Mouse (Mus musculus) cerebellum, postnatal 25 days (tissue): Measurements from ENCODE around the gene Gm11562.

ENCODE experiments used
- DNase-seq, 2 experiments: peaks; one replicate each; pipeline ENCODE4 v3.0.0; 2021; ENCODE audit warnings: mixed read lengths in 2 of 2

Gene Gm11562

DNA sequence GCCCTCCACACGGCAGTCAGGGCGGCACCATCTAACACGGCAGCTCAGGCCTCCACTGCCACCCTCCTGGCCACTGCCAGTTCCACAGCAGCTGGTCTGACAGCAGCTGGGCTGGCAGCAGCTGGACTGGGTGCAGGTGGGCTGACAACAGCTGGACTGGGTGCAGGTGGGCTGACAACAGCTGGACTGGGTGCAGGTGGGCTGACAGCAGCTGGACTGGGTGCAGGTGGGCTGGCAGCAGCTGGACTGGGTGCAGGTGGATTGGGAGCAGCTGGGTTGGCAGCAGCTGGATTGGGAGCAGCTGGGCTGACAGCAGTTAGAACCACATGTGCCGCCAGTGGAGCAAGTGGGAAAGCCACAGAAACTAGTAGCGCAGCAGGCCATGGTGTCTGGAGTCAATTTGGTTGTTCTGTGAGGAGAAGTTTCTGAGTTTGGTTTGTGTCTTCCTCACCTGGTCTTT lies 37.0 kb downstream of the Gm11562 start, which contains the start of gene Krtap1-4:
Gene Krtap1-4, minus strand, starts transcription at position 410 of the 460 bp plus-strand sequence.
- no peak for DNase-seq

GRCm38 (mm10) chr11:99581564-99581963 lies 38.7 kb downstream of the Gm11562 start:
- DNase-seq: no peak

DNA sequence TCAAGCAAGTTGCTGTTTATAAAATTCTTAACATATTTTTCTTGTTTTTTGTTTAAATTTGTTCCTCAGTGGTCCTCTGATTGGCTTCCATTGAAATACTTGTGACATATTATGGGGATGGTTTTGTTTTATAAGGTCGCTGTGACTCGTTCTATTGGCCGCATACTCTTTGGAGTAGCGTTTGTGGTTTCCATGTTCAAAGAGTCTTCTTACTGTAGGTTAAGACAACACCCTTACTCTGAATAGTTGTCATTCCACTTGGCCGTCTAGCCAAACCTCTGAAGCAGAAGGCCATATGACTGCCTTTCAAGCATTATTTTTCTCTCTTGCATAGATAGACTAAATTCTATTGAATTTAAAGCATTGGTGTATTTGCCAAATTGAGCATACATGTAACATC lies 39.2 kb downstream of the Gm11562 start:
- no peak for DNase-seq

GRCm38 (mm10) chr11:99580636-99581035 lies 39.6 kb downstream of the Gm11562 start, which contains the start of gene Krtap1-5:
Krtap1-5 (minus strand) TSS chr11:99581016.
- DNase-seq: no peak

- DNase-seq: peak; percentile 66 to 81
Observed at GRCm38 (mm10) chr11:99574106-99574505, 46.1 kb downstream of the Gm11562 start.

DNA sequence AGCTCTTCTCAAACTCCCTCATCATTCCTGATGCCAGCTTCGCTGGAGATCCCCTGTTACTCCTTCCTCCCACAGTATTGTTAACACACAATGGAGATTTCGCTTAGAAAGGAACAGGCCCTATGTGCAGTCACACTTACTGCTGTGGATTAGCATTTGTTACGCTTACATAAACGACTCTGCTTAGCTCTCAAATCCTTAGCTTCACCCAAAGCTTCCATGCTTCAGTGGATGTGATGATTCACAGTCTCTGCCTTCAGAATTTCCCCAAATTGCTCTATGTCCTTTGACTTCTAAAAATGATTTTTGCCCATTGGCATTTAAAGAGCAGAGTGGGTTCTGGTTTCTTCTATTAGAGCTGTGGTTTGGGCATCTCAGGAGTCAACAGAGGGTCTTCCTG lies 47.1 kb downstream of the Gm11562 start:
- no peak for DNase-seq
